Mouse (Mus musculus) lung, adult 2 months (tissue): ENCODE data around the gene Ctsw. TPM values are rescaled to one million over a fixed set of nuclear protein-coding genes. Genes with fewer than 3 reads are reported as not detected.
A peak's percentile ranks its signal among the peaks of the same experiment; 100 is the strongest.

Source experiments
- DNase-seq: peaks from one replicate; pipeline ENCODE4 v3.0.0; 2022
- H3K4me1 ChIP-seq: fragments of 200-500 bp; 2 replicates; pipeline ENCODE4 v1.6.1; 2011; ENCODE audit warnings: low read length; ENCODE audit not compliant: control insufficient read depth, insufficient read depth
- H3K4me3 ChIP-seq: fragments of 200-500 bp; replicated peaks from 2 replicates; pipeline ENCODE3; 2011; ENCODE audit warnings: low read depth, mild to moderate bottlenecking, control low read depth, low read length; ENCODE audit errors: extremely low read depth
- CTCF ChIP-seq: fragments of 200-500 bp; IDR thresholded peaks from 2 replicates; pipeline ENCODE4 v1.5.1; 2011; ENCODE audit warnings: mild to moderate bottlenecking, low read length, control low read depth; ENCODE audit not compliant: insufficient read depth
- POLR2A ChIP-seq: fragments of 200-500 bp; IDR thresholded peaks from 2 replicates; pipeline ENCODE4 v1.6.1; 2011; ENCODE audit warnings: low read depth, mild to moderate bottlenecking, control low read depth, low read length, borderline replicate concordance; ENCODE audit errors: extremely low read depth
- WGBS: fragments of 180-500 bp; shearing (Covaris S2); methylation state at CpG from one replicate; pipeline ENCODE4 v1.1.7; 2018; 5-methylcytosine and 5-hydroxymethylcytosine counted together
- polyA plus RNA-seq: library from polyadenylated mRNA; depleted of rRNA; stranded (reverse); fragments of >200 nt; gene quantifications from 2 replicates; pipeline ENCODE4 v1.2.3, GENCODE M21; 2012

The Ctsw gene
- polyA plus RNA-seq, 1 experiment, result 4.9 TPM

DNA sequence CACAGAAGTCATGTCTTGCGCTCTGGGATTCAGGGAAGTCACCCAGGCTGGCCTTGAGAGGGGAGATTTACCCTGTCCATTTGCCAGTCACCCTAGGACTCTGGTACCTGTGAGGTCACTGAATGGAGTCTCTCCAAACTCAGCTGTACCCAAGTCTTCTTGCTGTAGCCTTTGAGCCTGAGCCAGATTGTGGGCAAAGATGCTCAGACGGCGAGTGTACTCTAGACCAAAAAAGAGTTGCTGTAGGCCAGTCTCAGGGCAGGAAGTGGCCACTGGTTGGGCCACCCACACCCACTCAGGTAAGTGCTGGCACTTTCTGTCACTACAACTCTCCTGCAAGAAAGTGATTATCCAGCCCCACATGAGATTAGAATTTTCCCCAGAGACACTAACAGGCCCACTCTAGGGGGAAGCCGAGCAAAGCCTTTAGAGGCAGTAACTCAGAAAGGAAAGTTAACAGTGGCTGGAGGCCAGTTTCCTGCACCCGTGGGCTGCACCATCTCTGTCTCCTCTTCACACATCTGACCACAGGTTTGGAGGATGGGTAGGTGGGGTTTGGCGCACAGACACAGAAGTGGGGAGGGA, 1.3 kb downstream of the Ctsw start:
- no peak overlapping the region for H3K4me3 ChIP-seq
- TF ChIP-seq POLR2A, result no peak
- DNase-seq, result no peak
- 83% methylated on average over 6 of the region's 6 CpGs for WGBS
- H3K4me1 ChIP-seq, result peaks cover 4% of the 10 kb centered on the region; the same call in 1 of the 2 replicates

DNA sequence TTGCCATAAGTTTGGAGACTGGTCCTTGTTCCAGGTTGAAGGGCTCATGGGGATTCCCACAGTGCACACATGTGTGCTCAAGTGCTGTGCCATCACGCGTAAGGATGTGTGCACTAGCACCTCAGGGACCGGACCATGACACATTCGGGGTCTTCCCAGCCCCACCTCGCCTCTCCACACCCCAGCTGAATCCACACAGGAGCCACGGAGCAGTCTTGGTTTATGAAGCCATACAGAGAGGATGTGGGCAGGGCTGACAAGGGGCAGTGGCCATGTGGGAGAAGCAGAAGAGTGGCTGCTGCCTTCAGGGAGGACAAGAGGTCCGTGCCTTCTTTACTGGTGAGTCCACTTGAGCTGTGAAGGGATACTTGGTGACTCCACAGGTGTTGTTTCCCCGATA, 3.3 kb downstream of the Ctsw start:
- DNase-seq, result no peak
- no peak overlapping the region for H3K4me3 ChIP-seq
- WGBS, result 87% methylated on average over 8 of the region's 8 CpGs
- H3K4me1 ChIP-seq, result peaks cover 4% of the 10 kb centered on the region
- no peak for TF ChIP-seq CTCF
- TF ChIP-seq POLR2A, result no peak

GRCm38 (mm10) chr19:5463791-5464562, 4.3 kb downstream of the Ctsw start:
- no peak overlapping the region for H3K4me3 ChIP-seq
- DNase-seq, result peak; percentile 60
- peaks cover 4% of the 10 kb centered on the region for H3K4me1 ChIP-seq
- 31% methylated on average over 15 of the region's 15 CpGs for WGBS
- TF ChIP-seq POLR2A (peak; percentile 42; the same call in 1 of the 2 replicates), CTCF (peak; percentile 82)

- Histone ChIP-seq H3K4me1 (peaks cover 4% of the 10 kb centered on the region), H3K4me3 (no peak overlapping the region)
- DNase-seq, result no peak
- TF ChIP-seq CTCF, result no peak
- no peak for TF ChIP-seq POLR2A
- 91% methylated on average over 9 of the region's 9 CpGs for WGBS
Measured at GRCm38 (mm10) chr19:5463212-5463611, 5.1 kb downstream of the Ctsw start.

DNA sequence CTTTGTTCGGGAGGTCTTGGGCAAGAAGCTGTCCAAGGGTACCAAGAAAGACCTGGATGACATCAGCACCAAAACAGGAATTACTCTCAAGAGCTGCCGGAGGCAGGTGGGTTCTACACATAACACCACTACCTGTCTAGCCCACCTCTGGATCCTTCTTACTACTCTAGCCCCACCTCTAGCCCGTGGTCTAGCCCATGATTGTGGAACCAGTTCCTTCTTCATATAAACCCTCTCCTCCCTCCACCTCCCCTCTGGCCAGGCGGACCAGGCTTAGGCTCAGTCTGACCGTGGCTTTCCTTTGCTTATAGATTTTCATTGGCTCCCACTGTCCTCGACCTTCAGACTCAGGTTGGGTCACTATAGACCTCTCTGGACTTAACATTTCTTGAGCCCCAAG, 6.9 kb downstream of the Ctsw start:
- WGBS, result 83% methylated on average over 6 of the region's 6 CpGs

GRCm38 (mm10) chr19:5460465-5460911, 7.8 kb downstream of the Ctsw start, which contains the start of gene Fibp:
Gene Fibp (plus strand): TSS chr19:5460615.
- peak; percentile 78 for TF ChIP-seq POLR2A
- TF ChIP-seq CTCF, result no peak
- WGBS, result under 1% methylated on average over 32 of the region's 32 CpGs
- Histone ChIP-seq H3K4me3 (peak within 1 kb of the TSS; percentile 96), H3K4me1 (peaks cover 8% of the 10 kb centered on the region)
- DNase-seq, result peak; percentile 89

More for the DNA sequence above, 6.9 kb downstream of the Ctsw start:
- no peak for TF ChIP-seq POLR2A
- Histone ChIP-seq H3K4me1 (peaks cover 8% of the 10 kb centered on the region), H3K4me3 (peak overlapping the region; percentile 2)
- no peak for DNase-seq

DNA sequence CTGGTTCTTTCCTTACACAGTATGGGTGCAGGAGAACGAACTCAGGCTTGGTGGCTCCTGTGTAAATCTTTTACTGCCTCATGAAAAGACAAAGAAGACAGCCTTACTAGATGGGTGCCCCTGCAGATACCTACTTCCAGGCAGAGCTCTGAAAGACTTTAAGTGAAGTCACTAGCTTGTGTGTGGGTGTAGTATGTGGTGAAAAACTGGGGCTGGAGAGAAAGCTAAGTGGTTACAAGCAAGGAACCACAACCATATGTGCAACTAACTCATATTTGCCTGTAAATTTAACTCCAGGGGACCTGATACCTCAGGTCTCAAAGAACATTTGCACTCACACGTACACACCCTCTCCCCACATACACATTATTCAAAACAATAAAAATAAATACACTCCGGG, 8.4 kb downstream of the Ctsw start:
- DNase-seq, result no peak
- TF ChIP-seq POLR2A, result no peak
- no peak for TF ChIP-seq CTCF
- Histone ChIP-seq H3K4me1 (peaks cover 8% of the 10 kb centered on the region), H3K4me3 (no peak overlapping the region)
- 20% methylated on average over 3 of the region's 3 CpGs for WGBS

GRCm38 (mm10) chr19:5459019-5459418, 9.3 kb downstream of the Ctsw start:
- no peak for TF ChIP-seq CTCF
- TF ChIP-seq POLR2A, result no peak
- H3K4me3 ChIP-seq, result no peak overlapping the region
- DNase-seq, result no peak
- peaks cover 6% of the 10 kb centered on the region for H3K4me1 ChIP-seq
- WGBS, result 64% methylated on average over 7 of the region's 7 CpGs

DNA sequence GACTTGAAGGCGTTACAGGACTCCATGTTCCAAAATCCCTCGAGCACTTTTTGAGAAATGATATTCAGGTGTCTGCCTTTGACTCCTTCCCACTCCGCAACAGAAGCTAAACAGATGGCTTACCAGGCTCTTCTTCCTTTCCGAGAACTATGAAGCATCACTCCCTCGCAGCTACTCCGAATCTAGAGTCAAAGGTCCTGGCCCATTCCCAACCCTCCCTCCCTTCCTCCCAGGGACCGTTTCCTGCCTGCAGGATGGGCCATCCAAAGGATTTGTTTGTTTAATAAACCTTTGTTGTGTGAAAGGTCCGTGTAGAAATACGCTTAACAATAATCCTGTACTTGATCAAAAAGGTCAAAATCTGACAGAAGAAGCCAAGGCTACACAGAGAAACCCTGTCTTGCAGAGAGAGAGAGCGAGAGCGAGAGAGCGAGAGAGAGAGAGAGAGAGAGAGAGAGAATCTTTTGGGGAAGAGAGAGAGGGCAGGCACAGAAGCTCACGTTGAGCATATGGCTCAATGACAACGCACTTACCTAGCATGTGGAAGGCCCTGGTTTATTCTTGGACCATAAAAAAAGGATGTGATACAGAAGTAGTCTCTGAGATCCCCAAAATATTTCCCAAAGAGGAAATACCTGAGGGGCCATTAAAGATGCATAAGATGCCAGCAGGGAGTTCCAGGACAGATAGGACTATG, 10.4 kb downstream of the Ctsw start, which contains the start of gene Ccdc85b:
Ccdc85b (minus strand) TSS at position 149 of the 697 bp plus-strand sequence.
- DNase-seq, result no peak
- TF ChIP-seq POLR2A (no peak), CTCF (no peak)
- Histone ChIP-seq H3K4me3 (peak within 1 kb of the TSS; percentile 97), H3K4me1 (peaks cover 3% of the 10 kb centered on the region; the same call in 1 of the 2 replicates)
- 9% methylated on average over 14 of the region's 14 CpGs for WGBS
